ENCODE assay signal across 19 mouse cellular contexts in the genomic region with DNA sequence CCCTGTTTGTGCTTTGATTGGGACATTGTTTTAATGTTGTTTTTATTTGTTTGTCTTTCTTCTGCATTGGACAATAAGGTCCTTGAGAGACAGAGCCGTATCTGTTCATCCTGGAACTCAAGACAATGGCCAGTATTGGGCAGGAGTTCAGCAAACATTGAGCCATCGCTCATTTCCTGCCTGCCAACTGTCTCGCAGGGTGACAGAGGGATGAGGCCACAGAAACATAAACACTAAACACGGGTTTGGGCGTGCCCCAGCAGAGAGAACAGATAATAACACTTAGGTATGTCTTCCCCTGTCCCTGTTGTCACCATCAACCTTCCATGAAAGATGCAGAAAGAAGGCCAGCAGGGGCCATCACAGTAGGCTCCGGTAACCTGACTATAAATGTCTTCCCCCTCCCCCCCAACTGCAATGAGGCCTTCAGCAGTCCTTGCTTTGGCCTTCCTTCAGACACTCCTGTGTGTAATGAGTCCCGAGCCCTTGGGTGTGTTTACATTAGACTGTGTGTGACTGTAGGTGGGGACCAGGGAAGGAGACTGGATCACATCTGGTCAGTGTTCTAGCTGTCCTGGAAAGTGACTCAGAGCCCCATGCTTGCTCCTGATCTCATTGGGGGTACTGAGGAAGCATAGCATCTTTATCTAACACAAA. TPM values are rescaled to one million over a fixed set of nuclear protein-coding genes. Genes with fewer than 3 reads are reported as not detected.
DNase-seq lines count a peak whose midpoint lies in the region; ATAC-seq and TF ChIP-seq lines count a peak whose summit lies in the region.
"Had no signal": no experiment of that assay in that cellular context is flagged by ENCODE, and none has a peak within 500 bp of the region (broad histone marks: within the 10 kb centered on the region; RNA-seq: fewer than 3 reads in every experiment).

No protein-coding gene starts in this region.

- peak; percentile 29 for DNase-seq in adrenal gland, postnatal 14 days
- DNase-seq in adrenal gland, adult 18-20 months (ENCODE audit: low spot score in 2 of 2): no peak
- peak; percentile 32 to 50 for DNase-seq in lung, adult 18-20 months
- DNase-seq in lung, adult 2 months: no peak
- peak; percentile 61 for DNase-seq in lung, postnatal 36 days
- DNase-seq in cerebellum, adult 8-10 months: no peak
- DNase-seq in right cerebral cortex, adult 18-20 months: no peak
- DNase-seq: gastrocnemius, postnatal 36 days; heart, postnatal 14 days; kidney, postnatal 36 days; left cerebral cortex, postnatal 4 days; liver, postnatal 0 days; right cerebral cortex, postnatal 25 days; thymus, postnatal 25 days had no signal

- WGBS in lung, adult 2 months: 30% methylated on average over 7 of the region's 7 CpGs

- no peak overlapping the region for H3K4me3 ChIP-seq in lung, adult 2 months (replicated peaks; ENCODE audit: extremely low read depth, low read depth, low read length)
- H3K4me3 ChIP-seq: erythroblast, embryonic 14.5 days; hindbrain, embryonic 13.5 days; megakaryocyte, embryonic 14.5 days had no signal

- peak; percentile 35; the same call in 1 of the 2 replicates for ATAC-seq in granulocyte monocyte progenitor cell, adult 5-6 weeks (replicated peaks; ENCODE audit: poor library complexity, severe bottlenecking)
- ATAC-seq: forebrain, embryonic 16.5 days; liver, postnatal 0 days had no signal

- no peaks in the 10 kb centered on the region for H3K4me1 ChIP-seq in lung, adult 2 months (ENCODE audit: control insufficient read depth, insufficient read depth, low read length)
- H3K4me1 ChIP-seq: hindbrain, embryonic 13.5 days had no signal

- TF ChIP-seq CTCF in lung, adult 2 months (IDR thresholded peaks at IDR 0.05; ENCODE audit: insufficient read depth, low read length): no peak

- TF ChIP-seq POLR2A in lung, adult 2 months (IDR thresholded peaks at IDR 0.05; ENCODE audit: borderline replicate concordance, extremely low read depth, low read depth, low read length): no peak

RNA-seq across cellular contexts. Expression of a gene that starts 33.2 kb away (rescaled TPM):
- 11.7 and 21.9 TPM in 2 replicates for total RNA-seq in adrenal gland, postnatal 14 days (2021)
- total RNA-seq in adrenal gland, adult 18-20 months (2021): 10 to 100 TPM in 1 of 2 experiments, 1 to 10 TPM in 1; 10.0 to 16.6 TPM
- polyA plus RNA-seq in lung, adult 2 months (2012; rRNA removed): 53.2 and 57.4 TPM in 2 replicates
- total RNA-seq in granulocyte monocyte progenitor cell, adult 5-6 weeks (2014; fragmentation: Nextera tagmentation): 8.7 and 15.9 TPM in 2 replicates
- 7.6 and 9.0 TPM in 2 replicates for total RNA-seq in granulocyte monocyte progenitor cell, adult 5-6 weeks (2017)

Comparison
In these comparisons a context has a peak if more than half of its experiments do, and no peak if none do; other contexts are left out.
1. DNase-seq: peak in adrenal gland, postnatal 14 days (single experiment), lung, adult 18-20 months (2 of 2) and lung, postnatal 36 days (single experiment); none in adrenal gland, adult 18-20 months (0 of 2), lung, adult 2 months (single experiment), cerebellum, adult 8-10 months (single experiment) and right cerebral cortex, adult 18-20 months (single experiment).